Mouse (Mus musculus): ENCODE measurements around the gene Akirin1.
A peak's percentile ranks its signal among the peaks of the same experiment; 100 is the strongest.

The Akirin1 gene

DNA sequence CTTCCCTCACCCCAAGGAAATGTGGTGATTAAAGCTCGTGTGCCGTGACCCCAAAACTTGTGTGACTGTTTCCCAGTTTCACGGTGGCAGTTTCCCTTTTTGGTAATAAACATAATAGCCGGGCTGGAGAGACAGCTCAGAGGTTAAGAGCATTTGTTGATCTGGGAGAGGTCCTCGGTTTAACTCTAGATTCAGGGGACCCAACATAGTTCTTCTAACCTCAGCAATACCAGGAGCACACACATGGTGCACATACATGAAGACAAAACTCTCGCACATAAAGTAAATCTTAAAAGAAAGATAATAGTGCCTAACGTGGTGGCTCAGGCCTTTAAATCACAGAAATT, 31.7 kb downstream of the Akirin1 start:
- DNase-seq (ENCODE audit: extremely low spot score, low spot score) = no peak

DNA sequence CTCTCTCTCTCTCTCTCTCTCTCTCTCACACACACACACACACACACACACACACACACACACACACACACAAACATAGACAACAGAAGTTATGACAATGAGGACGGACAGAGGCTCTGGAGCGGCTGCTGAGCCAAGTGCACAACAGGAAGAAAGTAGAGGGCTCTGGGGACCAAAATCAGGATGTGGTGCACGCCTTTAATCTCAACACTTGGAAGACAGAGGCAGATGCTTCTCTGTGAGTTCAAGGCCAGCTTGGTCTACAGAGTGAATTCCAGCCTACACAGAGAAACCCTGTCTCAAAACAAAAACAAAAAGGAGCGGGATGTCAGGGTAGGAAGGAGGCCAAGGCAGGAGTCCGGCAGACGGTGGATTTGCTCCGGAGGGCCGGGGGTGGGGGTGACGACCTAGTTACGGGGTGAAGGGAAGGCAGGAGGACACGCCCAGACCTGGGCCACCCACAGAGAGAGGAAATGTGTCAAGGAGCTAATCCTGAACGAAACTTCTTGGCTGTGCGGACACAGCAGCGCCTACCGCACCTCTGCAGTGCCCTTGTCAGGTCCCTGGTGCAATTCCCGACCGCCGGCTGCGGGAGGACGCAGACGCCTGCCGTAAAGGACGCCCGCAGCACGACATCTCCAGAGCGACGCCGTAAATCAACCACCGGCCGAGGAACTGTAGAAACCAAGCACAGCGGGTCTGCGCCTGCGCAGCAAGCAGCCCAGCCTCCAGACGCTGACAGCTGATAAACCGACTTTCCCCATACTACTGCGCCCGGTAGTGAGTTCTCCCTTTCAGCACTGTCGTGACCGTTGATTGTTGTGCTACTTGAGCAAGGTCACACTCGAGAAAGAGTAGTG, 32.3 kb downstream of the Akirin1 start, which contains the start of gene Ndufs5:
Gene Ndufs5, minus strand, starts transcription at position 629 of the 860 bp plus-strand sequence.
- peak; percentile 97 for DNase-seq (ENCODE audit: extremely low spot score, low spot score)

DNA sequence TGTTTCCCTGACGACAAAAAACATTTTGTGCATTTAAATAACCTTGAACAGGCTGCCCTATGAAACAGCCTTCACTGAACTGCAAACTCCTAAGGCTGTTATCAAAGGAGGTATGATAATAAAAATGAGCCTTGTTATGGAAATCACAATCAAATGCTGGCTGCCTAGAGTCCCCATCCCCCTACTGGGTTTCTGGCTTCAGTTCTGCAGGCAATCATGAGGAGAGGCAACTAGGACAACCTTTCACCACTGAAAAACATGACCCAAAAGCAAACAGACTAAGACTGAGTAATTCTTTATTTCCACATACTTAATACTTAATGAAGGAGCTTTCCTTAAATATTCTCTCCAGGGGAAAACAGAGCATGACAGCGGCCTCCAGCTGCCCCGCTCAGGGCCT, 37.7 kb downstream of the Akirin1 start:
- no peak for DNase-seq (ENCODE audit: extremely low spot score, low spot score)

DNA sequence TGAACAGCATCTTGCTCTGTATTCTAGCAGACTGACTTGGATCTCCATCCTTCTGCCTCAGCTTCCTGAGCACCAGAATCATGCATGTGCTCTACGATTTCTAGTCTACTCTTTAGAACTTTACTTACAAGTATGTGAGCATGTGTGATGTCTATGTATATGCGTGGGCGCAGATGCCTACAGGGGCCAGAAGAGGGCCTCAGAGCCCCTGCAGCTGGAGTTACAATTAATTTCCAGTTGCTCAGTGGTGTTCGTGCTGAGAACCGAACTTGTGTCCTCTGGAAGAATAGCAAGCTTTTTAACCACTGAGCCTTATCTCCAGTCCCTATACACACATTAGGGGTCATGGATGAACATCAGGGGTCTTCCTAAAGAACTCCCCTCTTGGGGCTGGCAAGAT, 42.8 kb downstream of the Akirin1 start:
- no peak for DNase-seq (ENCODE audit: extremely low spot score, low spot score)

DNA sequence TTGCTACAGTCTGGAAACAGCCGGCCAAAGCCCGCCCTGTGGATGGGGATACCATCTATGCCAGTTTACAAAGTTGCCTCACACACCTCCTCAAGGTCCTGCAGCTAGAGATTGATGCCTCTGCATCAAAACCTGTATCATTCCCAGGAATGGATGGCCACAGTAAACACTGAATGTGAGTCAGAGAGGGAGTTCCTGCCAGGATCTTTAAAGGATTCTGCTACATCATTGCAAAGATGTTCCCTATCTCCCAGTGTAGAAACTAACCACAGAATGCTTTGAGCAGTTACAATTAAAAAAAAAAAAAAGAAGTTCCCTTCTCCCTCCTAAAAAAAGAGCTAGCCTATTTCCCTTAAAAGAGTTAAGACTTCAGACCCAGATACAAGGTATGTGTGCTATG, 44.8 kb downstream of the Akirin1 start:
- no peak for DNase-seq (ENCODE audit: extremely low spot score, low spot score)

DNA sequence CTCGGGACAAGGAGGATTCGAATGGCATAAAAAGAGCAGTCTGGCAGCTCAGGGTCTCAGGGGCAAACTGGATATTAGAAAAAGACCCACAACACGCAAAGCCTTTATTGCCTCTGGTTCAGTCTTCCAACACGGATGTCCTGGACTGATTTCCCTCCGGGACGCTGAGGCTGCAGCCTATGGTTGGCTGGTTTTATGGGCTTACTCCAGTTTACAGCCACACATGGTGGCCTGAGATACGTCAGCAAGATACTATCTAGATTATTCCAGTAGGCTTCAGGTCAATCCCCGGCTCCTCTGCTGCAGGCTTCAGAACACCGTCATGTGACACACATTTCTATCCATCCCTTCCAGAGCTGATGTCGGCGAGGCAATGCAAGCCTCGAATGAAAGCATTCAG, 56.8 kb downstream of the Akirin1 start:
- DNase-seq (ENCODE audit: extremely low spot score, low spot score) = no peak

DNA sequence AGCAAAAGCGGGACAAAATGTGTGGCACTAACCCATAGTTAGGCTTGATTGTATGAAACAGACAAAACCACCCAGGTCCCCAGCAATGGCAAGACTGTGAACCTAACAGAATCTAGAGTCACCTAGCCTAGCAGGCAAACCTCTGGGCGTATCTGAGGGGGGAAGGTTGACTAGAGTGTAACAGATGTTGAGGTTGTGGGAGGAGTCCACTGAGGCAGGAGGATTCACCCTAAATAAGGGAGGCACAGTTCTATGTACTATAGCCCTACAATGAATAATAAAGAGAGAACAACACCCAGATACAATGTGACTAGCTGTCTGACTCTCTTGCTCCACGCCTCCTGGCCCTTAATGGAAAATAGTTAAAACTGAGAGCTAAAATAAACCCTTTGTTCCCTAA, 58.1 kb downstream of the Akirin1 start:
- no peak for DNase-seq (ENCODE audit: extremely low spot score, low spot score)

DNA sequence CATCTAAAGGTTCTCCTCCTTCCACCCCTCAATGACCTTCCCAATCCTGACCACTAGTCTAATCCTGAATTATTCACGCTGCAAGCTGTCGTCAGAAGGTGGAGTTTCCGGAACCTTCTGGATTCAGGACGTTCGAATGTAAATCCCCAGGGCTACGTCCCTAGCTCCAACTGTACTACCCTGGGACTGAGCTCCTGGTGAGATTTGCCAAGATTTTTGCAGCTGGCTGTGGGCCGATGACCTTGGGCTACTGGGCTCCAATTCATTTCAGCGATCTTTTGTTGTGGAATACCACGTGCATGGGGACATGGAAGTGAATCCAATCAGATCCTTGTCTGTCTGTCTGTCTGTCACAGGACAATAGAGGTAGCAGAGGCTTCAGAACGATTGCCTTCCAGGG, 59.8 kb downstream of the Akirin1 start:
- DNase-seq (ENCODE audit: extremely low spot score, low spot score) = no peak

DNA sequence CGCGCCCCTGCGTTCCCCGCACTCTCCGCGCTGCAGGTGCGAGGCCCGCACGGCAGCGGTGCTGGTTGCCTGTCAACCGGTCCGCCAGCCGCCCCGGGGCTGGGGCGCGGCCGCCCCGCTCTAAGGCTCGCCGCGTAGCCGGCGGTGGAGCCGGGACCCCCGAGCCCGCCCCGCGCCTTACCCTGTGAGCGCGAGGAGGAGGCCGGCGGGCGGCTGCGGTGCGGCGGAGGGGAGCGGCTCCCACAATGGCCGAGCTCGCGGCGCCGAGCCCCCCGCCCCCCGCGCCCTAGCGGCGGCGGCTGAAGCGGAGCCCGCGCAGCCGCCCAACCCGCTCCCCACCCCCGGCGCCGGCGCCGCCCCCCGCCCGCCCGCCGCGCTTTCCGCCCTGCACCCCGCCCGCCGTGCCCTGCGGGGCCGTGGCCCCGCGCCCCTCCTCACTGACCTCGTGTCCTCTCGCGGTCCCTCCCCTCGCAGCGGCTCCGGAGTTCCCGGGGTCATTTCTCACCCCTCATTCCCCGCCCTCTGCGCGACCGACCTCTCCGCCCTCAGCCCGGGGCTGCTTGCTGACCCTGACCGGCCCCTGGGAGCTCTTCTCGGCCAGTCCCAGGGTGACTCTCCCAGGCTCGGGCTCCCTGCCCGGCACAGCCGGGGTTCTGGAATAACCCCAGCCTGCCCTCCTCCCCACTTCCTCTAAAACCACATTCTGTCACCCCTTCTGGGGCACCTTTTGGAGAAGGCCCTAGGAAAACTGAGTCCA, 62.9 kb downstream of the Akirin1 start:
- DNase-seq (ENCODE audit: extremely low spot score, low spot score) = peak; percentile 77

DNA sequence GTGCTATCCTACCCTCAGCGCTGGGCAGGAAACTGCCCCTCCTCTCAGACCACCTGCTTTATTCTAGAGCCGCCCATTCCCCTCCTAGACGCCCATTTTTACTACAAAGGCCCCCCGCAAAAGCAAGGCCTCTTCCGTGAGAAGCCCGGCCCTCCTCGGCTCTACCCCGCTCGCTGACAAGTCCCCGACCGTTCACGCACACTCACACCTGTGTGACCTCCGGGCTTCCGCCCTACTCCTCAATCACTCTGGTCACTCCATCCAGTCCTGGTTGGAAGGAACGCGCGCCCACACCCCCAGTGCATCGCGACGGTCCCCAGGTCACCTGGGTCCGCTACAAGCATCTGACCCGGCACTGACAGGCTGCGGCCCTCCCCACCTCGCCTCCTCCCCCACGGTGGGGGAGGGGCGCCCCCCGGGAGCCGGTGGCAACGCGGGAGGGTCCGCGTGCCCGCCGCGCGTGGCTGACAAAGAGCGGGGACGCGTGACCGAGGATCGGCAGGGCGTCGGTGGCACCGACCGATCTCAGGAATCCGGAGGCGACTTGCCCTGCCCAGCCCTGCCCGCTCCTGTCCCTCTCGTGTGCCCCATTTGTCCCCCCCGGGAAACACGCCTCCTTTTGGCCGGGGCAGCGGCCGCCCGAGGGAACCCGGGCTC, 63.6 kb downstream of the Akirin1 start:
- peak; percentile 43 for DNase-seq (ENCODE audit: extremely low spot score, low spot score)

DNA sequence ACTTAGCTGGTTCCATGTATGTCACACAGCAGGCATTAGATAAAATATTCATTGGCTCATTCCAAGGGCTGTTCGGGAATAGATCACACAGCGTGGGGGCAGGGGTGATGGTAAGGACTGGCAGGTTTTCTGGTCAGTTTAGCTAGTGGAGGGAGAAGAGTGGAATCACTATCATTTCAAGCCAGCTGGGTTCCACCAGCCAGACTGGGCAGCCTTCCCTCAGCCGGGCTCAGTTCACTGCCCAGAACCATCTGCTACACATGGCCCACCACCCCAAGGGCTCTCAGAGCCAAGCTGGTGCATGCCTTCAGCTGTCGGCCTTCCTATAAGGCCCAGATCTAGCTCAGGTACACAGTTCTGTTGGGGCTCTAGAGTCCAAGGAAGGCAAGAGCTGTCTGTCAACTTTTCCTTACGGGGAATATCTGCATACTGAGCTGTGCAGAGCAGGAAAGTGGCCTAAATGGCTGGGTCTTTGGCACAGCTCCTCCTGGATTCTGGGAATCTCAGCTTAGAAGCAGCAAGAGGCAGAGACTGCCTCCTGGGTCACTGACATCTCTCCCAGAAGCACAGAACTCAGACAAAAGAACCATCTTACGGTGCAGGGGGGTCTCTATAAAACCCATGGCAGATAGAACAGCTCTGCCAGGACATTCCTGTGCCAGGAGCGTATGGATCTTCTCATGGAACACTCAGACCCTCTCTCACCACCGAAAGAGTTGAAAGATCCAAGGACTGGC, 64.5 kb downstream of the Akirin1 start:
- no peak for DNase-seq (ENCODE audit: extremely low spot score, low spot score)

DNA sequence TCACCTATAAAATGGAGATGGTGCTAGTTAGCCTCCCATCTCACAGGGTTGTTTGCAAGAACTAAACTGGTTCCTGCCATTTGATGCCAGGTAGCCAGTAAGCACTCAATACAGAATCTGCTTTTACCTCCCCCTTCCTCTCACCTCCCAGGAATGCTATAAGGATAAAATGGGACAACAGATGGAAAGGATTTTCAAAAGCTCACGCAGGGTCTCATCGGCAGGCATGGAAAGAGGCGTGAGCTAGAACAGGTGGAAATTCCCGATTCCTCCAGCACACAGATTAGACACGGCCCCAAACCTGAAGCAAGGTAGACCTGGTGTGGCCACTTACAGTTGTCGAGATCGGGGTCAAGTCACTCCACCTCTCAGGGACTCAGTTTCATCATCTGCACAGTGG, 65.1 kb downstream of the Akirin1 start:
- DNase-seq (ENCODE audit: extremely low spot score, low spot score) = no peak

All from neural tube, embryonic 10.5 days (tissue).